Mouse (Mus musculus) embryo, embryonic 9.5 days (tissue): Measurements from ENCODE around the gene Gpank1.
"Not testable (repeated sequence)": the region's sequence is repeated elsewhere in the genome, so short reads cannot be mapped to it uniquely, and the experiment has no call there.

Source experiments
- DNase-seq: peaks from one replicate; pipeline ENCODE4 v3.0.0-alpha.2; 2017; ENCODE audit errors: extremely low spot score

The Gpank1 gene

GRCm38 (mm10) chr17:35100196-35100765, 21.0 kb upstream of the Gpank1 start:
- DNase-seq: no peak

GRCm38 (mm10) chr17:35101161-35101560, 20.1 kb upstream of the Gpank1 start:
- no peak for DNase-seq

GRCm38 (mm10) chr17:35102299-35102698, 19.0 kb upstream of the Gpank1 start:
- no peak for DNase-seq

- no peak for DNase-seq
Measured at GRCm38 (mm10) chr17:35103221-35103690, 18.0 kb upstream of the Gpank1 start.

- DNase-seq: no peak
Measured at GRCm38 (mm10) chr17:35104079-35104478, 17.2 kb upstream of the Gpank1 start.

GRCm38 (mm10) chr17:35104754-35105153, 16.5 kb upstream of the Gpank1 start:
- no peak for DNase-seq

- DNase-seq: peak; percentile 23
Measured at GRCm38 (mm10) chr17:35105740-35106389, 15.4 kb upstream of the Gpank1 start.

- no peak for DNase-seq
Measured at GRCm38 (mm10) chr17:35106522-35106921, 14.7 kb upstream of the Gpank1 start.

GRCm38 (mm10) chr17:35108097-35108496, 13.2 kb upstream of the Gpank1 start, which contains the start of gene Ly6g5c:
Gene Ly6g5c (plus strand): TSS chr17:35108279.
- DNase-seq: no peak

- DNase-seq: no peak
Measured at GRCm38 (mm10) chr17:35111774-35112173, 9.5 kb upstream of the Gpank1 start.

- no peak for DNase-seq
Measured at GRCm38 (mm10) chr17:35115046-35116019, 5.9 kb upstream of the Gpank1 start, which contains the start of gene Ly6g5b. Gene Ly6g5b (minus strand): TSS chr17:35115428.

- DNase-seq: no peak
Measured at GRCm38 (mm10) chr17:35120745-35121142, 511 bp upstream of the Gpank1 start.

- DNase-seq: no peak
Measured at GRCm38 (mm10) chr17:35121871-35122303, 632 bp downstream of the Gpank1 start, which contains the start of gene Csnk2b. Gene Csnk2b (minus strand): TSS chr17:35122053.

- not testable (repeated sequence) for DNase-seq
Measured at GRCm38 (mm10) chr17:35123287-35123686, 2.0 kb downstream of the Gpank1 start.

- DNase-seq: not testable (repeated sequence)
Measured at GRCm38 (mm10) chr17:35124261-35124896, 3.1 kb downstream of the Gpank1 start.

- no peak for DNase-seq
Measured at GRCm38 (mm10) chr17:35125081-35125480, 3.8 kb downstream of the Gpank1 start.

- no peak for DNase-seq
Measured at GRCm38 (mm10) chr17:35125578-35125977, 4.3 kb downstream of the Gpank1 start.

GRCm38 (mm10) chr17:35126206-35126611, 5.0 kb downstream of the Gpank1 start, which contains the start of gene D17H6S53E:
Gene D17H6S53E (plus strand): TSS chr17:35126373.
- peak; percentile 80 for DNase-seq

- DNase-seq: no peak
Measured at GRCm38 (mm10) chr17:35127017-35127416, 5.8 kb downstream of the Gpank1 start.

GRCm38 (mm10) chr17:35128996-35129395, 7.7 kb downstream of the Gpank1 start:
- no peak for DNase-seq

GRCm38 (mm10) chr17:35131038-35131437, 9.8 kb downstream of the Gpank1 start:
- no peak for DNase-seq
